Mouse (Mus musculus) lung, adult 2 months (tissue): ENCODE measurements around the gene Haspin.

Experiments
- CTCF ChIP-seq: fragments of 200-500 bp; IDR thresholded peaks from 2 replicates; pipeline ENCODE4 v1.5.1; 2011; ENCODE audit warnings: mild to moderate bottlenecking, low read length, control low read depth; ENCODE audit not compliant: insufficient read depth
- POLR2A ChIP-seq: fragments of 200-500 bp; IDR thresholded peaks from 2 replicates; pipeline ENCODE4 v1.6.1; 2011; ENCODE audit warnings: low read depth, mild to moderate bottlenecking, control low read depth, low read length, borderline replicate concordance; ENCODE audit errors: extremely low read depth

- TF ChIP-seq CTCF (no peak), POLR2A (no peak)
These were observed 1.5 kb downstream of the Haspin start for GRCm38 (mm10) chr11:73136587-73136986.
